Mouse (Mus musculus): ENCODE data around the gene Ankrd66.
"Not testable (repeated sequence)": the region's sequence is repeated elsewhere in the genome, so short reads cannot be mapped to it uniquely, and the experiment has no call there.

- not testable (repeated sequence) for TF ChIP-seq POLR2A (IDR thresholded peaks at IDR 0.05; ENCODE audit: borderline replicate concordance, insufficient read depth, low read length); CTCF (IDR thresholded peaks at IDR 0.05; ENCODE audit: borderline replicate concordance, insufficient read depth, low read depth, low read length)
Observed at GRCm38 (mm10) chr17:43490371-43490770, 53.1 kb downstream of the Ankrd66 start.
